Mouse (Mus musculus) urinary bladder, postnatal 36 days (tissue): ENCODE results near the gene Zscan12.

Experiments used
- DNase-seq, 2 experiments: peaks; one replicate each; pipeline ENCODE4 v3.0.0; 2022; ENCODE audit warnings: low spot score in 2 of 2, mixed read lengths in 1 of 2

The Zscan12 gene

DNA sequence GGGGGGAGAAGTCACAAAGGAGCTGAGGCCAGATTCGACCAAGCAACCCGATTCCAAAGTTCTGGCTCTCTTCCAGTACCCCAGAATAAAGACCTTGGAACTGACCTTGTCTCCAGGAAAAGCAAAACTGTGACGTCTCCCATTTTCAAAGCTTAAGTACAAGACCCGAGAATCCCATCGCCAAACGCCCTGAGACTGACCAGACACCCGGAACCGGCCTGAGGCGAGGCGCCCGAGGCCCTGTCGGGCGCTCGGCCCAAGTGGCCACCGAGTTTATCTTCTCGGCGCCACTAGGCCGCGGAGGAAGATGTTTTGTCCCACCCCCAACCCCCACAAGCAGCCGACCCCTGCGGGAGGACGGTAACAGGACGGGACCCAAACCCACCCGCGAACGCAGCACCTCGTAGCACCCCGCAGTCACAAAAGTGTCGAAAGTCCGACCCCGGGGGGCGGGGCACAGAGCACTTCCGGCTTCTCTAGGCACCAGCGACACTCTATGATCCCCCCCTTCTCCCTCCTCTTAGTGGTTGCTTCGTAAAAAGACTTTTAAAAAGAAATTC is 39.7 kb downstream of the Zscan12 start, which contains the start of gene Zkscan3:
Zkscan3 (minus strand) TSS at position 469 of the 560 bp plus-strand sequence.
- peak; percentile 73 to 84 for DNase-seq

DNA sequence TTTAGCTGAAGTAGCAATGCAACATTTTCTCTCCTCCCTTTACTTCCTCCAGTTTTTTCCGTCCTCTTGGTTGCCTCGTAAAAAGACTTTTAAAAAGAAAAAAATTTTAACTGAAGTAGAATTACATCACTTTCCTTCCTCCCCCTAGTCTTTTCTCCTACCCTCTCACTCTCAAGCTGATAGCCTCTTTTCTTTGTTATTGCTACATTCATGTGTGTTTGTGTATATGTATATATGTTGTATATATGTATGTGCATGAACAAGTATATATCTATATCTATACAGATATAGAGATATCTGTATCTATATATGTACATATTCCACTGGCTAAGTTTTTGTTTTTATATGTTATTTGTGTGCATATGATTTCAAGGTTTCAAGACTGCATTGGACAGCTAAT is 40.2 kb downstream of the Zscan12 start:
- DNase-seq, result no peak

GRCm38 (mm10) chr13:21407341-21407740 is 44.7 kb downstream of the Zscan12 start:
- no peak for DNase-seq

DNA sequence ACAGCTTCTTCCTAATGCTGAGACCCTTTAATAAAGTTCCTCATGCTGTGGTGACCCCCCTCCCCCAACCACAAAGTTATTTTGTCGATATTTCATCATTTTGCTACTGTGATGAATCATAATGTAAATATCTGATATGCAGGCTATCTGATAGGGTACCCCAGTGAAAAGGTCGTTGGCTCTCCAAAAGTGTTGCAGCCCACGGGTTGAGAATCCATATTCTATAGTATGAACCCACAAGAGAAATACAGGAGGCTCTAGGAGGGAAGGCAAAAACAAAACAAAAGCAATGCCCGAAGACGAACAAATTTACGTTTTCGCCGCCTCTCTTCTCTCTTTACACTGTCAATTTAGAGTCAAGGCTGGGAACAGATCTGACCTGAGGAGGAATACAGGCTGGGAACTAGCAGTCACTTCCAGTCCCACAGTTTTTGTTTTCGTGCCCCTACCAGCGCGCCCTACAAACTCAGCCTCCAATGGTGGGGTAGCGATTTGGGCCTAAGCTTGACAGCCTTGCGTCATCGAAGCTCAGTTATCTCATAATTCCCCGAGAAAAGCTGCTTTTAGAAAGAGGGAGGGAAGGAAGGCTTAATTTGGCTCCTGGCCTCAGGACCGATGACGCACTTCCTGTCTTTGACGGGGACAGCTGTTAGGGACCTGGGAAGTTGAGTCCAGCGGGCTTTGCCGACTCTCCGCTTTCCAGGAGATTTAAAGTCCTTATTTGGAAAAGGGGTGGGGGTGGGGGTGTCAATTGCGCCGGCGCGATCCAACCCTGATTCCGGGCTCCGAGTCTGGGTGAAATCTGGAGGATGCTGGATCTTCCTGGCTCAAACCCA is 45.6 kb downstream of the Zscan12 start:
- DNase-seq, result peak; percentile 62 to 87

DNA sequence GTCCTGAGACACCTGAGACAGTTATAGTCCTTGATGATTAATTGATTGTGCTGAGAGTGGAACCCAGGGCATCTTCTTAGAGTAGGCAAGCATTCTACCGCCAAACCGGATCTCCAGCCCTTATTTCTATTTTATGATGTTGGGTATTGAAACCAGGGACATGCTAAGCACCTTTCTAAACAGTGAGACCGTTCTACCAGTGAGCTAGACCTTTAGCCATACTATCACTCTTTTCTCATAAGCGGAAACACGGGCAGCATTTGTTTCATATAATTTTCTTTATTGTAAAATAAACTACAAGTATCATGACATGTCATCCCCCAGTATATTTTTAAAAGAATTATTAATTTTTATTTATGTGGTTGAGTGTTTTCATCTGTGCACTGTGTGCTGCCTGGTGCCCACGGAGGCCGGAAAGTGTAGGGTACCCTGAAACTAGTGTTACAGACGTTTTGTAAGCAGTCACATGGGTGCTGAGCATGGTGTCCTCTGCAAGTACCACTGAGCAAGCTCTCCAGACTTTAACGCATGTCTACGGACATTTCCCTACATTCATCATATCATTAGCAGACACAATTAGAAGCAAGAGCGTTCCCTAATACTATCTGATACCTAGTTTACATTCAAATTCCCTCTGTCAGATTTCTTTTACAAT is 46.3 kb downstream of the Zscan12 start:
- DNase-seq, result no peak

DNA sequence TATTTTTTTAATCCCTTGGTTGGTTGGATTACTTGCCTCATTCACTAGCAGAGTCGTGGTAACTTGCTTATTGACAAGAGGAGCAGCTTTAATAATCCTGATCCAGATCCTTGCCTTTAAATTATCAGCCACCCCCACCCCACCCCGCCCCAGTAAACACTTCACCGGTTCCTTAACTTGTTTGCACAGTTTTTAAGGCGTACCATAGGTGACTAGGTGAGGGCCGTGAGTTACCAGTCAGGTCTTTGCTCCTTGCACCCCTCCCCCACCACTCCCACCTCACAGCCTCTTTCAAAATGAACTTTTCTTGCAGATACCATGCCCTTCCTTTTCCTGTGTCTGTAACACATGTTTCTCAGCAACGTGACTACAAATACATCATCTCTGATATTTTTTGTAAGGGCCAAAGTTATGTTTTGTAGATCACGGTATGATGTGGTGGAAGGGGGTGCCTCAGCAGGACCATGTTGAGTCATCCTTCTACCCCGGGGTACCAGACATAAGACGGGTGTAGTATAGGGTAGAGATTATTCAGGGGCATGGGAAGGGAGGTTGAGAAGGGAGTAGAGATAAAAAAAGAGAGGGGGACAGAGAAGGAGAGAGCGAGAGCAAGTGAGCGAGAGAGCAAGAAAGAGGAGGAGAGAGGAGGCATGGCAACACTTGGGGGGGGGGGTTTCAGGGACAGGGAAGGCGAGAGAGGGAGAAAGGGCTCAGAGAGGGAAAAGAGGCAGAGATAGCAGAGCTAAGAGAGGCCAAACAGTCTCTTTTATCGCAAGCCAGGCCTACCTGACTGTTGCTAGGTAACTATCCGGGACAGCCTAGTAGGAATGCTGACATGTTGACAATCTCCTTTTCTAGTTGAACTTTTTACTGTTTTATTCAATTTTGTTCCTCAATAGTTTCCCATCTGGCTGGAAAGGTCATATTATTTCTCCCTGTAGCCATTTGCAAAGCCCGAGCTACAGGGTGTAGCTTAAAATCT is 51.9 kb downstream of the Zscan12 start:
- DNase-seq, result peak in 1 of 2 experiments; percentile 40

GRCm38 (mm10) chr13:21415266-21415665 is 52.6 kb downstream of the Zscan12 start:
- no peak for DNase-seq

DNA sequence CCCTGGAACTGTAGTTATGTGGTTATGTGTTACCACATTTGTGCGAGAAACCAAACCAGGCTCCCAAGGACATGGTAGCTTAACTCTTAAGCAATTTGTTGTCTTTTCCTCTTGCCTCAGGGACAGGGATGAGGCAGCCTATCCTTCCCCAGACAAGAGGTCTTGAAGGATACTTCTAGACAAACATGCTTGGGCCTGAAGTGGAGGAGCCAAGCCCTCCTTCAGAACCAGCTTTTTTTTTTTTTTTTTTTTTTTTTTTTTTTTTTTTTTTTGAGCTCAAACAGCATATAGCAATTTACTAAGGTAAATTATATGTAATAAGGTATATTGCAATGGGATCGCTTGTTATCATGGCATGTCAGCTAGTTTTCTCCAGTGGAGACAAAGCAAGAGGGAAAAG is 53.1 kb downstream of the Zscan12 start:
- DNase-seq, result no peak

DNA sequence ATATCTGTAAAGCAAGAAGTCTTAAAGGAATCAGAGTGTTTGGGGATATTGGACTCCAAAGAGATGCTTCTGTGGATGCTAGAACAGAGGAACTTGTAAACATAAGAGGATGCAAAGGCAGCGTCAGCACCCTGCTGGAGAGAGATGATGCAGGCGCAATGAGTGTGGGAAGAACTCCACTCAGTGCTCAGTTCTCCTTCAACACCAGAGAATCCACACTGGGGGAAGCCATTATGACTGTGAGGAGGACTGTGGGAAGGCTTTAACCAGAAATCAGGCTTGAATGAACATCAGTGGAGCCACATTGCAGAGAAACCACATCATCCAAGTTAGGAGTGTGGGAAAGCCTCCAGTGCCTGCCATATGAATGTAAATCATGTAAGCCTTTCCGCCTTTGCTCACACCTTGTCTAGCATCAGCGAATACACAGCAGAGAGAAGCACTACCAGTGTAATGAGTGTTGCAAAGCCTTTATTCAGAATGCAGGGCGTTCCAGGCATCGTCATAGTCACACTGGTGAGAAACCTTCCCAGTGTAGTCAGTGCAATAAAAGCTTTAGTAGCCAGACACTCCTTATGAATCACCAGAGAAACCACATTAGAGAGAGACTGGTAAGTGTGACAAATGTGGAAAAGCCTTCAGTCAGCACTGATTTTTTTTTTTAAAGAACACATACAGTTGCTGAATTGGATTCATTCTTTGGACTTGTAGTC is 54.8 kb downstream of the Zscan12 start:
- DNase-seq, result no peak

- no peak for DNase-seq
Observed at GRCm38 (mm10) chr13:21418865-21419264, 56.2 kb downstream of the Zscan12 start.
